Mouse (Mus musculus) liver, embryonic 14.5 days (tissue): Measurements from ENCODE around the gene Pklr.

Experiments used
- CTCF ChIP-seq: IDR thresholded peaks from 2 replicates; pipeline ENCODE4 v1.5.1; 2016; ENCODE audit warnings: antibody characterized with exemption, low read depth, control low read depth
- EP300 ChIP-seq: IDR thresholded peaks from 2 replicates; pipeline ENCODE4 v1.6.1; 2016; ENCODE audit warnings: antibody characterized with exemption, low read depth

GRCm38 (mm10) chr3:89132285-89133062 is 3.5 kb upstream of the Pklr start:
- TF ChIP-seq CTCF (peak; percentile 93), EP300 (peak; percentile 92)
